Mouse (Mus musculus): ENCODE measurements around the gene Atxn1l.

Gene Atxn1l

DNA sequence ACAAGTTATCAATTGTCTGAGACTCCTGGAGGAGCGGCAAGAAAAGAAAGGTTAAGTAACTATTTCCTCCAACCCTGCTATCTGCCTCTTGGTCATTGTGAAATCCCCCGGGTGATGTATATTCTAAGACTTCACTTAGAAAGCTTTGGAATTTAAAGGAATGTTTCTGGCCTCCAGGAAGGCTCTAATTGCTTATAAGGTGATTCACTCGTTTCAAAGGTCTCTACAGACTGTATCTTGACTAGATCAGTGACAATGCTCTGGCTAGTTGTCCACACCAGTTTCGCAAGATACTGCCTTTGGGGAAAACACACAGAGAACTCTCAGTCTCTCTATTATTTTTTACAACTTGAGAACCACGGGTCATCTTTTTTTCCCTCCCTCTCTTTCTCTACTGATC lies 12.7 kb upstream of the Atxn1l start:
- TF ChIP-seq GATA4 (IDR thresholded peaks at IDR 0.05; ENCODE audit: insufficient replicate concordance, low read length): no peak

- no peak for TF ChIP-seq GATA4 (IDR thresholded peaks at IDR 0.05; ENCODE audit: insufficient replicate concordance, low read length)
Observed at GRCm38 (mm10) chr8:109747468-109748199, 10.1 kb upstream of the Atxn1l start.

DNA sequence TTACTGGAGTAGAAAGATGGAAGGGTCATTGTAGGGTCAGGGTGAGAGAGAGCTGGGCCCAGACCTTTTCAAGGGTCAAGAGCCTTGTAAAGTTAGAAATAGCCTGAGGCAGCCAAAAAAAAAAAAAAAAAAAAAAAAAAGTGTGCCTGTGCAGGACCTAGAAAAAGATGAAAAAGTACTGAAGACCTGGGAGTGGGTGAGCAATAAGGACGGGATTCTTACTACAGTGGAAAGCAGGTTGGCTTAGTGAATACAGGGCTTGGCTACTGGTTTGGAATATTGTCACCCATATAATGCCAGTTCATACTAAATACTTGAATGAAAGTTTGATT lies 476 bp upstream of the Atxn1l start:
- no peak for TF ChIP-seq GATA4 (IDR thresholded peaks at IDR 0.05; ENCODE audit: insufficient replicate concordance, low read length)

- TF ChIP-seq GATA4 (IDR thresholded peaks at IDR 0.05; ENCODE audit: insufficient replicate concordance, low read length): no peak
Observed at GRCm38 (mm10) chr8:109736819-109737218, 720 bp downstream of the Atxn1l start.

GRCm38 (mm10) chr8:109734018-109734417 lies 3.5 kb downstream of the Atxn1l start:
- TF ChIP-seq GATA4 (IDR thresholded peaks at IDR 0.05; ENCODE audit: insufficient replicate concordance, low read length): no peak

- TF ChIP-seq GATA4 (IDR thresholded peaks at IDR 0.05; ENCODE audit: insufficient replicate concordance, low read length): no peak
Observed at GRCm38 (mm10) chr8:109731012-109731411, 6.5 kb downstream of the Atxn1l start.

DNA sequence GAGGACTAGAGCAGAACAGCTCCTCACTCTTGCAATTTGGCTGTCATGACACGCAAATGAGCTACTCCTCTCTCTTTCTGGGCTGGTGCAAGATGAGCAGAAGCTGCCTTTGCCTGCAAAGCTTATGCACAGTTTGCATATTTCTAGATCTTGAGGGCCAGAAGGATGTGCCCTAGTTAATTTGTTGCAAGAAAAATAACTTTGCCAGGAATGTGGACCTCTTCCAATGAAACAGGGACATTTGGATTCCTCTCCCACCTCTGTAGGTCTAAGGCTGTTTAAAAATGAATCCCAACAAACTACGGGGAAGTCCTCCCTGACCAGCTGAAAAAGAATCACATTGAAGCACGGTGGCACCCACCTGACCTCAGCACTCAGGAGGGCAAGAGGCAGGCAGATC lies 12.4 kb downstream of the Atxn1l start:
- TF ChIP-seq GATA4 (IDR thresholded peaks at IDR 0.05; ENCODE audit: insufficient replicate concordance, low read length): no peak

DNA sequence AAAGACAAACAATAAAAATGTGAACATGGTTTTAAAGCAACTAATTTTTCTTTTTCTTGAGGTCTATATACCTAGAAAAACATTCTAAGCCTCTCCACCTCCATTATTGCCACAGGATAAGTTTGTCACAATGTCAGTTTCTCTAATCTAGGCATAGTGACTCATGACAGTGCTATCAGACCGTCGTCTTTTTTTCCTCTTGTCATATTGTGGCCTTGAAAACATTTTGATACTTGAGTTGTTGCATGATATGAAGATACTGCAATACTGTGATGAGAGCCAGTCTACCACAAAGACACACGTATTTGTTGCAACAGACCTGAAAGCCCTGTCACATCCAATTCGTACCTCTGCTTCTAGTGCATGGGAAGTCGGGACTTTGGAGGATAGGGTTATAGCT lies 22.6 kb downstream of the Atxn1l start:
- no peak for TF ChIP-seq GATA4 (IDR thresholded peaks at IDR 0.05; ENCODE audit: insufficient replicate concordance, low read length)

DNA sequence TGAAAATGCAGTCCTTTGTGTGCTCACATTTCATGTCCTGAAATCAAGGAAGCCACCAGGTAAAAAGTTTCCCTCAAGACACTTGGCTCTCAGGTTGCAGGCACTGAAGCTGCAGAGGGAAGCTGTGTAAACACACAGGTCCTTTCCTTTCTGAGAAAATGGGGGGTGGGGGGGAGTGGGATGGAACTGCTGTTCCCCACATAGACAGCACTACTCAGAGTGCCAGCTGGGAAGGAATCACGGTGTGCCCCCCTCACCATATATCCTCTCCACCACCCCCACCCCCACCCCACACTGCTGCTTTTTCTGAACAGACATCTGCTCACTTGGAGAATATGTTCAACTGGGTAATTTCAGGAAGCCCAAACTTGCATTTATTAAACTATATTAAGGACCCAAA lies 25.0 kb downstream of the Atxn1l start:
- TF ChIP-seq GATA4 (IDR thresholded peaks at IDR 0.05; ENCODE audit: insufficient replicate concordance, low read length): no peak

DNA sequence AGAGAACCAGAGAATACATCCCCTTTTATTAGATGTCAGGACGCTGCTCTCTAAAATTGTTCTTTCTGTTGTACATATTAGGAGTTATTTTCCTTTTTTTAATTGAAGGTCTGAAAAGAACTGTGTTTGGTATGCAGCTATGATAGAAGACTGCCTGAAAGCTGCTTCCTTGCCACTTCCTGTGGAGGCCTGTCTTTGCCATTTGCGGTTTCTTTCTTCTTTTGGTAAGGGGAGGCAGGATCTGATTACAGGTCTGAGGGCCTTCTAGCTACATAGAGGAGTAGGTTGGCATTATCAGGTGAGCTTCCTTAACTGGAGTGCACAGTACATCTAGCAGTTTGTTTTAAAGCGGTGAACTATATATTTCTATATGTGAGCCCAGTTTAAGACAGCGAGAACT lies 29.6 kb downstream of the Atxn1l start:
- no peak for TF ChIP-seq GATA4 (IDR thresholded peaks at IDR 0.05; ENCODE audit: insufficient replicate concordance, low read length)

- no peak for TF ChIP-seq GATA4 (IDR thresholded peaks at IDR 0.05; ENCODE audit: insufficient replicate concordance, low read length)
Observed at GRCm38 (mm10) chr8:109706874-109707237, 30.7 kb downstream of the Atxn1l start.

DNA sequence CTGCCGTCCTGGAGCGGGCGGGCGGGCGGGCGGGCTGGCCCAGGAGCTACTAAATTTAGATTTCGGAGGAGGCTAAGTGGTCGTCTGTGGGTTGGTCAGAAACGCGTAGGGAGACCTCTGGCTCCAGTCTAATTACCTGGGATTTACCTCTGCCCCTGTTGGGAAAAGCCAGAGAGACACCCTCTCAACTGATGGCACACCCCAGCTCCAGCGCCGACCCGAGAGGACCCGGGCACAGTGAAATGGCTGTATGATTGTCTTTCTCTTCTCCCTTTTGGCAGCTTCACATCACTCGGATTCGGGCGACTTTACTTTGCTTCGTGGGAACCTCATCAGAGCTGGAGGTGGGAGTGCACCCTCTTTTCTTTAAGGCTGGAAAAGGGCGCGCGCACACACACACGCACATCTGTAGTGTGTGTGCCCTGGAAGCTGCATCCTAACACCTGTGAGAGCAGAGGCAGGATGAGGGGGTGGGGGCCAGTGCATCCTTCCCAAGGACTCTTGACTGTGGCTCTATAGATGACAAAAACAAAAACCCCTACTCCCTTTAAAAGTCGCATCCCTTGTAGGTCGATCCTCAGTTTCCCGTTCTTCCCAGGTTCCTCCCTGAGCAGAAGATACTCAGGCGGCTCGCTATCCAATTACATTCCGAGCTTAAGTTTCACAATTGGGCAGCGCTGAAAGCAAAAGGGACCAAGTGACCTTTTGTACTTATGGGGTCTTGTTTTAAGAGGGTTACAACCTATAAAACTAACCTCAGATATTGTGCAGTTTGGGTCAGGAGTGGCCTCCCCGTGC lies 31.3 kb downstream of the Atxn1l start:
- no peak for TF ChIP-seq GATA4 (IDR thresholded peaks at IDR 0.05; ENCODE audit: insufficient replicate concordance, low read length)

DNA sequence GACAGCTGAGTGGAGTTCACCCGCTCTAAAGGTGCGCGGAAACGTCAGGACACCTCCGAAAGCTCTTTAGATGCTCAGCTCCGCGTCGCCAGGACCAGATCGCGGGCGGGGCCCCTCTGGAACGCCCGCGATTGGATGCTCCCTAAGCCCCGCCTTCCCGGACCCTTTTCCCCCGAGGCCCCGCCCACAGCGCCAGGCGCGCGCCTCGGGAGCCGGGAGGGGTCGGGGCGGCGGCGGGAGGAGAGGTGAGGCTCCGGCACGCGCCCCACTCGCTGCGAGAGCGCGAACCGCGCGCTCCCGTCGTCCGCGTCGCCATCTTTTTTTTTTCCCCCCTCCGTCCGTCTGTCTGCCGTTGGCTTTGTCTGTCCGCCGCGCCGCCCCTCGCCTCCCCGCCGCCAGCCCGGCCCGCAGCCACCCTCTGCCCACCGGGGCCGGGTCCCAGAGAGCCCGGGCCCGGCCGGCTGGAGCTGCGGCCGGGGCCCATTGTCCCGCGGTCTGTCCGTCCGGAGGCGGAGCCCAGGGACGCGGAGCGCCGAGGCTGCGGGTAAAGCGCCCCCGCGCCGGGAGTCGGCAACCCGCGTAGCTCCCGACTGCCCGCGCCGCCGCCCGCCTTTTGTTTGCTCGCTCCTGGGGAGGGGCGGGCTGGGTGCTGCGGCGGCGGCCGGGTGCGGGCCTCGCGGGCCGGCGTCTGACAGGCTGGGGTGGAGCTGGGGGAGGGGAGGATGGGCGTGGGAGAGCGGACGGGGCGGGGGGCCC lies 32.0 kb downstream of the Atxn1l start, which contains the start of gene Zfp821:
Zfp821 (plus strand) TSS at position 227 of the 756 bp plus-strand sequence.
- TF ChIP-seq GATA4 (IDR thresholded peaks at IDR 0.05; ENCODE audit: insufficient replicate concordance, low read length): no peak

DNA sequence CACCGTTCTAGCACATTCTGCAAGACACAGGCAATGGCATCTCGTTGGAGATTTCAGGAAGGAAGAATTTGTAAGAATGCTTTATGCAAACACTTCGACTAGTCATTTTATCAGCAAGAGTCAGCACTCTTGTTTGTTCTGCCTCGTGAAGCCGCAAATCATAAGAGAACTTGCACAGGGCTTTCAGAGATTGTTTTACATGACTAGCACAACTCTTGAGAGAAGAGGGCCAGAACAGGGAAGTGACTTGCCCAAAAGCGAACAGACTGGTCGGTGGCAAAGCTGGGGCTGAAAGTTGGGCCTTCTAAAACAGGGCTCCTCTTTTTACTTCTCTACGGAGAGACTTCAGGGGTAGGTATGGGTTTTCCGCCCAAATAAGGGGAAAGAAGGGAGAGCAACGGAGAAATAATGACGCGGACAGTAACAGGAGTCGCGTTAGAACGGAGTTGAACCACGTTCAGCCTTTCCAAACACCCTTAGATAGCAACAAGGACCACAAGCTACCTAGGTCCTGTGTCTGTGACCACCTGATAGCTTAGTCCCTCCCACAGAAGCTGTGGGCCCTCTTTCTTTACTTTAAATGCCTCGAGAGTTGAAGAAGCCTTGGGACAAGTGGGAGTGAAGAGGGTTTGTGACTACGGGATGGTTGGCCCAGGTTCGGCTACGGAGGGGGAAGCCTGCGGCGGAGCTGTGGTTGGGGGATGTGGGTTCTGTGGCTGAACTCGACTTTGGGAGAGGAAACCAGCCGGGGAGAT lies 32.8 kb downstream of the Atxn1l start:
- no peak for TF ChIP-seq GATA4 (IDR thresholded peaks at IDR 0.05; ENCODE audit: insufficient replicate concordance, low read length)

GRCm38 (mm10) chr8:109698477-109698876 lies 39.1 kb downstream of the Atxn1l start:
- TF ChIP-seq GATA4 (IDR thresholded peaks at IDR 0.05; ENCODE audit: insufficient replicate concordance, low read length): no peak
